Mouse (Mus musculus) WW6 (cell line): ENCODE measurements around the gene Adgrg5.

Experiments
- DNase-seq: peaks from one replicate; pipeline ENCODE4 v3.0.0-alpha.2; 2013; ENCODE audit warnings: low read depth, low spot score

Gene Adgrg5

GRCm38 (mm10) chr8:94917352-94917751 lies 6.1 kb upstream of the Adgrg5 start:
- peak; percentile 96 for DNase-seq

GRCm38 (mm10) chr8:94917851-94918495 lies 5.5 kb upstream of the Adgrg5 start, which contains the start of gene Ccdc102a:
TSS of gene Ccdc102a (minus strand) at chr8:94918098.
- no peak for DNase-seq

DNA sequence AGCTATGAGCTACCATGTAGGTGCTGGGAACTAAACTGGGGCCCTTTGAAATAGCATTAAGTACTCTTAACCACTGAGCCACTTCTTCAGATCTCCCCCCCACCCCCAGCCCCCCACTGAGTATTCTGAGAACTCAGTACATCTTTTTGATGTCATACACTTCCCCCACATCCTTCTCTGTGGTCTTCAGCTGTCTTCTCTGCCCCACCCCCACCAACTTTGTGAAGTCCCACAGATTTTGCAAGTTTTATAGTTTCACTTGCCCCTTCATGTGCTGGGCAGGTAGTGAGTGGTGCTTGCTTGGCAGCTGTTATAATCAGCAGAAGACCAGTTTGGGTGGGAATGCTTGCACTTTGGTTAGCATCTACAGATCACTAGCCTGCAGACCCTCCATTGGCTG lies 4.2 kb upstream of the Adgrg5 start:
- DNase-seq = no peak

GRCm38 (mm10) chr8:94922176-94922575 lies 1.3 kb upstream of the Adgrg5 start:
- DNase-seq = no peak

GRCm38 (mm10) chr8:94922602-94923001 lies 892 bp upstream of the Adgrg5 start:
- no peak for DNase-seq

GRCm38 (mm10) chr8:94928227-94928626 lies 4.7 kb downstream of the Adgrg5 start:
- no peak for DNase-seq

DNA sequence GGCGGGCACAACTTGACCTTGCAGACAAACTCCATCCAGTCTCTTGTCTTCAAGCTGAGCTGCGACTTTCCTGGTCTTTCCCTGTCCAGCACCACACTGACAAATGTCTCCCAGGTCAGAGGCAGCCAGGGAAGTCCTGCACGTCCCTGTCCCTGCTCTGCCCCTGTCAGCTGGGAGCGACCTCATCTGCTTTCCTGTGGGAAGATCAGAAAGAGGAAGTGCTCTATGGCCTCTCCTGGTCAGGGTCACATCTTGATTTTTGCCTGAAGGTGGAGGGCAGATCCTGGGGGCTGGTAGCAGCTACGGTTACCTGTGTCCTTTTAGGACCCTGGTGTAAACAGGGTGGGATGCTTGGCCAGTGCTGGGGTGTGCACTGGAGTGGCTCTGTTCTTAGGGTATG lies 10.4 kb downstream of the Adgrg5 start:
- DNase-seq = no peak

DNA sequence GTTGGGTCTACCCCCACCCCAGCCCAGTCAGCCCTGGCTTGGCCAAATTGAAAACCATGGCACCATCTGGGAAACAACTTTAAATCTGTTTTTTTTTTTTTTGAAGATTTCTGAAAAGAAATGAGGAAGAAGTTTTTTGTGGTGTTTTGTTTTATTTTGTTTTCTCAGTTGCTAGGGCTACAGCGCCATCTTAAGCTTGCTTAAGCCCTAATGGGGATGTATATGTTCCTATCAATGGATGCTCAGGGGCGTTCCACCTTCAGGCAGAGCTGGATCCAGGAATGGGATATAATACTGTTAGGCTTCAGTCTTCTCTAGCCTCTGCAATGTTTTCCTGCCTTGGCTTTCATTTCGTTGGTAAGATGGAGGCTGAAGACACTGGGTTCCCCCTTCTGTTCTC lies 11.7 kb downstream of the Adgrg5 start:
- DNase-seq = no peak

- peak; percentile 55 for DNase-seq
Measured at GRCm38 (mm10) chr8:94942566-94942965, 19.1 kb downstream of the Adgrg5 start.

DNA sequence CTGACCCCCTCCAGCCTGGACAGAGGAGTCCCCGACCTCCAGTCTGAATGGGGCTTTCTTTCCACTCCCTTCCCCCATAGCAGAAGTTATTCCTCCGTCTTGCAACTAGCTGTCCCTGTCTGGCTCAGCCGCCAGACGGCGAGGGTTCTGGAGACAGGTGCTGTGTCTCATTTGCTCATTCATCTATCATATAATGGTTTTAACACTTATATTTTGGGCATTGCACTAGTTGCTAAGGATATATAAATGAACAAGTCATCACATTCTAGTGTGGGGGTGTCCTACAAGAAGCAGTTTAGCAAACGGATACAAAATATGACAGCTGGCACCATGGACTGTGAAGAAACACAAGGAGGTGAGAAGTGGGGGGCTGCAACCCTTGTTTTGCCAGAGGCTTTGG lies 21.7 kb downstream of the Adgrg5 start:
- no peak for DNase-seq

- DNase-seq = no peak
Measured at GRCm38 (mm10) chr8:94948421-94948820, 24.9 kb downstream of the Adgrg5 start.

- DNase-seq = no peak
Measured at GRCm38 (mm10) chr8:94949010-94949409, 25.5 kb downstream of the Adgrg5 start.

GRCm38 (mm10) chr8:94950046-94950445 lies 26.6 kb downstream of the Adgrg5 start:
- peak; percentile 31 for DNase-seq

- no peak for DNase-seq
Measured at GRCm38 (mm10) chr8:94950458-94950857, 27.0 kb downstream of the Adgrg5 start.

DNA sequence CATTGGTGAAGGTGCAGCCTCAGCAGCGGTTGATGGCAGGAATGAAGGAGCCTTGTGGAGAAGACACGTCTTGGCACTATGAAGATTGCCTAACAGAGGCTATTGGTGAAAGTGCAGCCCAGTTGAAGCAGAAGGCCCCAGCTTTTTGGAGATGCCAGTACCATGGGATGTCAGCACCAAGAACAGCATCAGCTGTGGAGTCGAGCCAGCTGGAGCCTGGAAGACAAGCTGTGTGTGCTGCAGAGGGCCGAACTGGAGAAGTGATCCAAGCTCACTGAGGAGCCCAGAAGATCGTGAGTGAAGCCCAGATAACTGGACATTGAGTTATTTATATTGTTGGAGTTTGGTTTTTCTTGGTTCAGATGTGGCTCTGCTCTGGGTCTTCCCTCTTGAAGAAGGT lies 28.6 kb downstream of the Adgrg5 start:
- DNase-seq = no peak

- no peak for DNase-seq
Measured at GRCm38 (mm10) chr8:94953624-94954367, 30.3 kb downstream of the Adgrg5 start.

DNA sequence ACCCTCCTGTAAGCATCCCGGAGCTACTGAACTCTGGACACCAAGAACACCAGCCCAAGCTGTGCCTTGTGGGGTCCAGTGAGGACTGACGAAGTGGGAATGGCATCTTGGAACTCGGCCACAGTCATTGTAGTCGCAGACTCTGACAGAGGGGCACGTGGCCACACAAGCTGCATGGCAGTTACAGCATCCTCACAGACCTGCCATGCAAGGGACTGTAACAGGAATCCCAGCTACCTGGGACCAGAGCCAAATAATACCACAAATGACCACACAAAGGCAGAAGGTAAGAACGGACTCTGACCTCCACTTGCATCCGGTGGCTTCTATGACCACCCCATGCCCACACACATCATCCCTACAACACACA lies 30.9 kb downstream of the Adgrg5 start:
- DNase-seq = no peak

DNA sequence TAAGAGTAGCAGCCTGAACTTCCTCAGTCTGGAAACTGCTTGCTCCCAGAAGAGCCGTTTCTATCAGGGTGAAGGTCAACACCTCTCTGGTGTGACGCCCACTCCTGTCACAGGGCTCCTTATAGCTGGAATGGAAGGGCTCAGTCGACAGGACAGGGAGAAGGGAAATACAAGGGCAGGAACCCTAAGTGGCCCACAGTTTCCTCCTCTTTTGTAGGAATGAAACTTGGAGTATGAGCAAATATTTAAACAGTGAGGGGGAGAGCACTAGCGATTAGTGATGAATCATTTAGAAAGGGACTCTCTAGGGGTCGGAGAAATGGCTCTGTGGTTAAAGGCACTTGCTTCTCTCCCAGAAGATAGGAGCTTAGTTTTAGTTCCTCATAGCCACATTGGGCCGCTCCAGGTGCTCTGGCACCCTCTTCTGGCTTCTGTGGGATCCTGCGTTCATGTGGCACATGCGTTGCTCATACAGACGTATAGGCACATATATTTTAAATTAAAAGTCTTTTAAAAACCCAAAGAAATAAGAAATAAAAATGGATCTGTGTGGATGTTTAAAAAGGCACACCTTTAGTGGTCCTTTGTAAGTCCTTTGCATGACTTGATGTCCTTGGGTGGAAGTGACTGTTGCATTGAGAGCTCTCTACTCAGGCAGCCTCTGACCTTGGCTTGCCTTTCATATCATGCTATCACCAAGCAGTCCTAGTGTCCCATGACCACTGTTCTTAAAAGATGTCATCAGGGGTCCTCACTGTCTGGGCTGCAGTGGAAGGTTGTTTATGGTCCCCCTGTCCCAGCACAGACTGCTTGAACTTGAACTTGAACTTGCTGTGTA lies 31.6 kb downstream of the Adgrg5 start:
- no peak for DNase-seq

- DNase-seq = no peak
Measured at GRCm38 (mm10) chr8:94956078-94956574, 32.6 kb downstream of the Adgrg5 start.

DNA sequence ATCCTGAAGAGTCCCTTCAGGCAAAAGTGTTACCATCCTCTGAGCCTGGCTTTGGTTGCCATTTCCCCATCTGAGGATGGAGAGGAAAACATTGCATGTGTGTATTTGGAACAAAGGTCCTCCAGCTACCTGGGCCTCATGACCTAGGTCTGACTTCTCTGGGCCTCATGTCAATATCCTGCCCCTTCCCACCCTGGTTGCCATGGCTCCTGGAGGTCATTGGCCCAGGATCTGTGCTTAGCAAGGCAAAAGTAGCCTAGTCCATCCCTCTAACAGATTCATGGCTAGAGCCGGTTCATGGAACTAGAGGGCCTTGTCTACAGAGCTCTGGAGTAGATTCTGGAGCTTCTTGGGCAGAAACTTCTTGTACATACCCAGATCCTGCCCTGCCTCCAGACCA lies 38.7 kb downstream of the Adgrg5 start:
- no peak for DNase-seq

GRCm38 (mm10) chr8:94964828-94965227 lies 41.3 kb downstream of the Adgrg5 start:
- DNase-seq = no peak

- peak; percentile 33 for DNase-seq
Measured at GRCm38 (mm10) chr8:94966578-94966977, 43.1 kb downstream of the Adgrg5 start.
